Mouse (Mus musculus) liver, postnatal 0 days (tissue): Measurements from ENCODE around the gene Plekha6.
A peak's percentile ranks its signal among the peaks of the same experiment; 100 is the strongest.

ENCODE experiments used
- CTCF ChIP-seq: sonication (generic); IDR thresholded peaks from 2 replicates; pipeline ENCODE4 v1.5.1; 2016; ENCODE audit warnings: antibody characterized with exemption, low read depth
- EP300 ChIP-seq: IDR thresholded peaks from 2 replicates; pipeline ENCODE4 v1.6.1; 2016; ENCODE audit warnings: antibody characterized with exemption, low read depth, mild to moderate bottlenecking

GRCm38 (mm10) chr1:133119931-133120712 is 43.9 kb upstream of the Plekha6 start:
- TF ChIP-seq CTCF: no peak; the same call in 1 of the 2 replicates
- TF ChIP-seq EP300: peak; percentile 62; the same call in 1 of the 2 replicates
